Mouse (Mus musculus) forebrain, embryonic 11.5 days (tissue): Measurements from ENCODE around the gene Gm9844. TPM values are rescaled to one million over a fixed set of nuclear protein-coding genes. Genes with fewer than 3 reads are reported as not detected.
"Not testable (repeated sequence)": the region's sequence is repeated elsewhere in the genome, so short reads cannot be mapped to it uniquely, and the experiment has no call there.

ENCODE experiments used
- ATAC-seq: fragments of 200-750 bp; cut with Nextera tagmentation; replicated peaks from 2 replicates; pipeline ENCODE4 v1.8.0; 2017; ENCODE audit warnings: moderate TSS enrichment; ENCODE audit not compliant: low FRiP score
- DNase-seq: peaks from one replicate; pipeline ENCODE4 v3.0.0-alpha.2; 2017; ENCODE audit warnings: low spot score
- H3K27ac ChIP-seq: fragments of 300-500 bp; sonication (generic); 2 replicates; pipeline ENCODE4 v1.5.1; 2014; ENCODE audit warnings: low read depth, low read length
- H3K27me3 ChIP-seq: fragments of 300-500 bp; sonication (generic); 2 replicates; pipeline ENCODE4 v1.6.1; 2014; ENCODE audit warnings: mild to moderate bottlenecking, low read length, mixed read lengths; ENCODE audit not compliant: control insufficient read depth, insufficient read depth
- H3K36me3 ChIP-seq: fragments of 300-500 bp; sonication (generic); 2 replicates; pipeline ENCODE4 v1.6.1; 2014; ENCODE audit warnings: mild to moderate bottlenecking, low read length, moderate library complexity, mixed read lengths; ENCODE audit not compliant: control insufficient read depth, insufficient read depth
- H3K4me1 ChIP-seq: fragments of 300-500 bp; sonication (generic); replicated peaks from 2 replicates; pipeline ENCODE4 v1.6.1; 2014; ENCODE audit warnings: low read length, mixed read lengths; ENCODE audit not compliant: control insufficient read depth, insufficient read depth
- H3K4me2 ChIP-seq: fragments of 300-500 bp; sonication (generic); 2 replicates; pipeline ENCODE4 v1.6.1; 2014; ENCODE audit warnings: low read depth, mild to moderate bottlenecking, low read length, moderate library complexity, mixed read lengths; ENCODE audit not compliant: severe bottlenecking
- H3K4me3 ChIP-seq: fragments of 300-500 bp; sonication (generic); 2 replicates; pipeline ENCODE4 v1.5.1; 2014; ENCODE audit warnings: low read depth, low read length
- H3K9ac ChIP-seq: fragments of 300-500 bp; sonication (generic); 2 replicates; pipeline ENCODE4 v1.6.1; 2014; ENCODE audit warnings: low read length
- H3K9me3 ChIP-seq: fragments of 300-500 bp; sonication (generic); 2 replicates; pipeline ENCODE4 v1.6.1; 2016; ENCODE audit warnings: low read length, mixed read lengths; ENCODE audit not compliant: control insufficient read depth
- WGBS: fragments of 180-500 bp; shearing (Covaris S2); extraction: QIAGEN DNeasy Blood & Tissue Kit; methylation state at CpG from one replicate; pipeline ENCODE4 v1.1.7; 2014; 5-methylcytosine and 5-hydroxymethylcytosine counted together
- polyA plus RNA-seq: library from polyadenylated mRNA; unstranded; fragments of >200 nt; fragmentation: Nextera tagmentation; extraction: Ambion mirVana; gene quantifications from 2 replicates; pipeline ENCODE4 v1.2.1, GENCODE M21; 2014

Gene Gm9844
- polyA plus RNA-seq = 15.5 and 15.9 TPM in 2 replicates

DNA sequence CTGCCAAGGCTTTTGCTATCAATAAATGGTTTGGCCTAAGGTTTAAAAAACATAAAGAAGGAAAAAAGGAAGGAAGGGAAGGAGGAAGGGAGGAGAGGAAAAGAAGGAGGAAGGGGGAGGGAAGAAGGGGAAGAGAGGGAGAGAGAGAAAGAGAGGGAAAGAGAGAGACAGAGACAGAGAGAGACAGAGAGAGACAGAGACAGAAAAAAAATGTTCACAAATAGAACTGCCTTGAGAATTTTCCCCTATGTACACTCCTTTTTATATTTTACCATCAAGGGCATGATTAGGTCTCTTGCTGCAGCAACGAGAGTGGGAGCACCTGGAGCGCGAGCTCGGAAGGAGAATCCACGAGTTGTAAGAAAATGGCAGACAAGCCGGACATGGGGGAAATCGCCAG, at the start of gene Gm9844:
Gm9844 (plus strand) TSS at position 301 of the 400 bp plus-strand sequence.
- DNase-seq (no peak), ATAC-seq (no peak)
- Histone ChIP-seq H3K36me3 (no peaks in the 10 kb centered on the region), H3K27me3 (no peaks in the 10 kb centered on the region), H3K9me3 (no peaks in the 10 kb centered on the region), H3K4me1 (no peaks in the 10 kb centered on the region), H3K27ac (no peak within 1 kb of the TSS), H3K4me3 (no peak within 1 kb of the TSS), H3K4me2 (no peak within 1 kb of the TSS), H3K9ac (no peak within 1 kb of the TSS)
- 91% methylated on average over 7 of the region's 7 CpGs for WGBS

DNA sequence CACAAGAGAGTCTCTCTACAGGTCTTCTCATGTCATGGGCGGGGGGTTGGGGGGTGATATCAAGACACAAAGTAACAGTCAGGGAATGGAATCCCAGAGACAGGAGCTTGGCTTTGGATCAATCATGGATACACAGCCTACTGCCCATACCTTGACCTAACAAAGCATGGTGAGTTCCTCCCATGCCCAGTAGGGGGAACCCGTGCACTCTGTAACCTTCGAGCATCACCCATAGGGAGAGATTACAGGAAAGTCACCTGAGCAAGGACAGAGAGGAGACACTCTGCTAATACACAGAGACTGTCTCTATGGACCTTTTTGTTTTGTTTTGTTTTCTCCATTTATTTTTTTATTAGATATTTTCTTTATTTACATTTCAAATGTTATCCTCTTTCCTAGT, 44.5 kb upstream of the Gm9844 start:
- Histone ChIP-seq H3K9me3 (no peaks in the 10 kb centered on the region), H3K27me3 (no peaks in the 10 kb centered on the region), H3K9ac (no peak overlapping the region), H3K4me2 (no peak overlapping the region), H3K36me3 (no peaks in the 10 kb centered on the region), H3K4me3 (no peak overlapping the region), H3K27ac (no peak overlapping the region), H3K4me1 (no peaks in the 10 kb centered on the region)
- DNase-seq (peak; percentile 85), ATAC-seq (no peak)
- 1% methylated on average over 3 of the region's 3 CpGs for WGBS

- no peaks in the 10 kb centered on the region for H3K9me3 ChIP-seq
- DNase-seq (no peak), ATAC-seq (no peak)
These were observed 37.6 kb upstream of the Gm9844 start for GRCm38 (mm10) chr7:24824452-24824851.

GRCm38 (mm10) chr7:24827181-24827580, 34.8 kb upstream of the Gm9844 start:
- Histone ChIP-seq H3K36me3 (no peaks in the 10 kb centered on the region), H3K4me3 (no peak overlapping the region), H3K9ac (no peak overlapping the region), H3K9me3 (no peaks in the 10 kb centered on the region), H3K4me1 (no peaks in the 10 kb centered on the region), H3K27me3 (no peaks in the 10 kb centered on the region), H3K27ac (no peak overlapping the region), H3K4me2 (no peak overlapping the region)
- ATAC-seq = no peak
- no peak for DNase-seq
- 93% methylated on average over 4 of the region's 4 CpGs for WGBS

More at GRCm38 (mm10) chr7:24824452-24824851, 37.6 kb upstream of the Gm9844 start:
- H3K4me2 ChIP-seq = no peak overlapping the region
- H3K27ac ChIP-seq = no peak overlapping the region
- no peak overlapping the region for H3K9ac ChIP-seq
- no peak overlapping the region for H3K4me3 ChIP-seq
- WGBS = 75% methylated on average over 7 of the region's 7 CpGs
- H3K27me3 ChIP-seq = no peaks in the 10 kb centered on the region
- no peaks in the 10 kb centered on the region for H3K36me3 ChIP-seq
- H3K4me1 ChIP-seq = no peaks in the 10 kb centered on the region

DNA sequence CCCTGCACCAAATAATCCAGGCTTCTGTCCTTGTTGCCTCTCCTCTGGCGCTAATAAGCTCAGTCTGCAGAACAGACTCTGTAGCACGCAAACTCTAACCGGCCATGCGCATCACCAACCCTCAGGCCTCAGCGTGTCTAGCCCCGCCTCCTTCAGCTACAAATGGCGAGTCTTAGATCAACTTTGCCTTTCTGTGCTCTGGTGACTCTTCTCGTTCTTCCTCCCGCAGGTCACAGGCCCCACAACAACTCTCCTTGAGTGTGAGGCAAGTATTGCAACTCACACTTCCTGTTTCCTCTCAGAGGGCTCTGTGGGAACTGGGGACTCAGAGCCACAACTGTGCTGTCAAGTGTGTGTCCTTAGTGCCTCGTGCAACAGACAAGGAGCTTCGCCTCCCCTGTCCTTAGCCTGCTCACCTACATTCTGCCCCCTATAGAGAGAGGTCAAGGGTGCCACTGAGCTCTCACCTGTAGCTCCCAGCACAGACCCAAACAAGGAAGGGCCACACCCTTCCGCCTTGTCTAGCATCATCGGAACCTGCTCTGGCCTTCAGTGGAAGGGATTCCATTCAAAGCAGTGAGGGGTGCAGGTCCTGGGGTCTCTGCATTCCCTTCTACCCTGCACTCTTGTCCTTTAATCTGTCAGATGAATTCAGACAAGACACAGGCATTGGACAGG, 23.1 kb upstream of the Gm9844 start:
- H3K4me1 ChIP-seq, H3K27ac ChIP-seq, H3K4me3 ChIP-seq, H3K9ac ChIP-seq, H3K4me2 ChIP-seq, ATAC-seq, DNase-seq, H3K27me3 ChIP-seq, H3K36me3 ChIP-seq, H3K9me3 ChIP-seq: not testable (repeated sequence)
- 70% methylated on average over 11 of the region's 13 CpGs for WGBS

- no peak overlapping the region for H3K27ac ChIP-seq
- DNase-seq = no peak
- no peak overlapping the region for H3K4me3 ChIP-seq
- H3K4me2 ChIP-seq = no peak overlapping the region
- WGBS = 80% methylated on average over 8 of the region's 8 CpGs
- ATAC-seq = no peak
- no peak overlapping the region for H3K9ac ChIP-seq
- H3K4me1 ChIP-seq = no peaks in the 10 kb centered on the region
- no peaks in the 10 kb centered on the region for H3K36me3 ChIP-seq
- H3K9me3 ChIP-seq = no peaks in the 10 kb centered on the region
- H3K27me3 ChIP-seq = no peaks in the 10 kb centered on the region
These were observed 22.6 kb upstream of the Gm9844 start for GRCm38 (mm10) chr7:24839410-24839808.

- Histone ChIP-seq H3K9ac (no peak overlapping the region), H3K9me3 (no peaks in the 10 kb centered on the region), H3K4me2 (no peak overlapping the region), H3K27ac (no peak overlapping the region), H3K4me1 (no peaks in the 10 kb centered on the region), H3K27me3 (no peaks in the 10 kb centered on the region), H3K4me3 (no peak overlapping the region), H3K36me3 (no peaks in the 10 kb centered on the region)
- DNase-seq (no peak), ATAC-seq (no peak)
- WGBS = 58% methylated on average over 3 of the region's 3 CpGs
These were observed 21.7 kb upstream of the Gm9844 start for GRCm38 (mm10) chr7:24840331-24840730.

GRCm38 (mm10) chr7:24841009-24841408, 21.0 kb upstream of the Gm9844 start:
- Histone ChIP-seq H3K27me3 (no peaks in the 10 kb centered on the region), H3K36me3 (no peaks in the 10 kb centered on the region), H3K4me3 (no peak overlapping the region), H3K27ac (no peak overlapping the region), H3K9me3 (no peaks in the 10 kb centered on the region), H3K4me2 (no peak overlapping the region), H3K4me1 (no peaks in the 10 kb centered on the region), H3K9ac (no peak overlapping the region)
- no peak for DNase-seq
- no peak for ATAC-seq
- 77% methylated on average over 4 of the region's 4 CpGs for WGBS

DNA sequence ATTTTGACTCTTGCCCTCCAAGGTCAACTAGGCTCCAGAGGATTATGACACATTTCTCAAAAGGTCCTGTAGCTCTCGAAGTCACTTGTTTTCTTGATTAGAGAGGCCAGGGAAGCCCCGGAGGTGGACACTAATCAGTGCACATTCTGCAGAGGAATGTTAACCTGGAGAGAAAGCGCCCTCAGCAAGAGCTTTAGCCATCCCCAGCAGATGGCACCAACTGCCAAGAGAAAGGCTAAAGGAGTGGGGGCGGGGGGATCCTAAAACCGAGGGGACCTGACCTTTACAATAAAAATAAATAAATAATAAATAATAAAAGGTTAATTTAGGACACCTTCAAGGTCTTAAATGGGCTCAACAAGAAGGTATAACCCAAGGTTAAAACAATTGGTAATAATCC, 17.9 kb upstream of the Gm9844 start:
- no peak overlapping the region for H3K4me2 ChIP-seq
- H3K9ac ChIP-seq = no peak overlapping the region
- no peaks in the 10 kb centered on the region for H3K9me3 ChIP-seq
- no peaks in the 10 kb centered on the region for H3K36me3 ChIP-seq
- no peak overlapping the region for H3K27ac ChIP-seq
- ATAC-seq (no peak), DNase-seq (no peak)
- no peaks in the 10 kb centered on the region for H3K27me3 ChIP-seq
- 35% methylated on average over 5 of the region's 5 CpGs for WGBS
- H3K4me3 ChIP-seq = no peak overlapping the region
- H3K4me1 ChIP-seq = no peaks in the 10 kb centered on the region
